Comparison of ENCODE assay signal across 1 mouse cellular context in genomic region chr19:45031780-45032179, GRCm38 (mm10).
TF ChIP-seq lines count a peak whose summit lies in the region.

No protein-coding gene starts in this region.

TF ChIP-seq in MEL, 35 proteins besides CTCF, POLR2A, EP300 and RAD21 (continued from another document):
- TF ChIP-seq NRF1 (IDR thresholded peaks at IDR 0.05; ENCODE audit: insufficient read depth, low read depth, low read length, poor library complexity, severe bottlenecking) (no peak), MAZ (IDR thresholded peaks at IDR 0.05; ENCODE audit: low read depth, low read length) (peak; percentile 58; the same call in 1 of the 2 replicates), TAL1 (IDR thresholded peaks at IDR 0.05; ENCODE audit: low read length) (no peak), MEF2A (IDR thresholded peaks at IDR 0.05; ENCODE audit: extremely low read depth, insufficient replicate concordance, low read depth, low read length, poor library complexity, severe bottlenecking) (no peak), E2F4 (IDR thresholded peaks at IDR 0.05; ENCODE audit: borderline replicate concordance, low read depth, low read length) (no peak), POLR2AphosphoS5 (IDR thresholded peaks at IDR 0.05; ENCODE audit: borderline replicate concordance, low read depth, low read length) (no peak), SIN3A (IDR thresholded peaks at IDR 0.05; ENCODE audit: low read length) (peak; percentile 56), BHLHE40 (IDR thresholded peaks at IDR 0.05; ENCODE audit: borderline replicate concordance, low read depth, low read length) (no peak), USF1 (IDR thresholded peaks at IDR 0.05; ENCODE audit: low read depth, low read length) (no peak), CHD2 (IDR thresholded peaks at IDR 0.05; ENCODE audit: low read length) (no peak; the same call in 1 of the 2 replicates), TBP (IDR thresholded peaks at IDR 0.05; ENCODE audit: low read depth, low read length) (no peak), ZKSCAN1 (IDR thresholded peaks at IDR 0.05; ENCODE audit: low read depth, low read length) (no peak), MXI1 (IDR thresholded peaks at IDR 0.05; ENCODE audit: low read depth, low read length) (no peak), HCFC1 (IDR thresholded peaks at IDR 0.05; ENCODE audit: low read depth, low read length) (no peak), CHD1 (IDR thresholded peaks at IDR 0.05; ENCODE audit: low read depth, low read length) (no peak), MYB (IDR thresholded peaks at IDR 0.05; ENCODE audit: low read depth, low read length) (no peak), ZC3H11A (IDR thresholded peaks at IDR 0.05; ENCODE audit: low read depth, low read length) (peak; percentile 81), ZNF384 (IDR thresholded peaks at IDR 0.05; ENCODE audit: low read depth, low read length) (no peak)
